Mouse (Mus musculus) activated CD4-positive, CD25-positive, alpha-beta regulatory T cell, adult 4 months (primary cell): ENCODE measurements at regions not wholly inside any gene's neighbourhood (a gene's known extent, or its start where the extent isn't known, plus 50 kb on each side); places are given as distances from the start of the nearest gene placed in this dataset.

ENCODE experiments used
- ATAC-seq: one replicate; pipeline ENCODE4 v1.8.0; 2017

DNA sequence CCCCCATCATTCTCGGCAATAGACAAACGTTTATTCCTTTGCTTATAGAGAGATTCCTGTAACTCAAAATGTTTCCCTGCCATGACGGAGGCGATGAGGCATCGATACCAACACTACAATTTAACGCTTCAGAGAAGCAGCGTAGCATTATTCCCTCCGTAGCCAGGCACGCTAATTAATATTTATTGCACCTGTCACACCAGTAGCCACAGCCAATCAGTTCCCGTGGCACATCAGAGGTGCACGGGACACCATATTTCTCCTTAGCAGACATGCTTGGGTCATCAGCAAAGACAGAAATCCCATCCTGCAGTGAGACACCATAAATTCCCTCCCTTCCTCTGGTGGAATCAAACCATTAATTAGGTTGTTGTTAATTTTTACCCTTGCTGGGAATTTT, 399.8 kb upstream of the Tmpo start:
- no peak for ATAC-seq

- no peak for ATAC-seq
Observed at GRCm38 (mm10) chr10:91575323-91576064, 394.4 kb upstream of the Tmpo start.

DNA sequence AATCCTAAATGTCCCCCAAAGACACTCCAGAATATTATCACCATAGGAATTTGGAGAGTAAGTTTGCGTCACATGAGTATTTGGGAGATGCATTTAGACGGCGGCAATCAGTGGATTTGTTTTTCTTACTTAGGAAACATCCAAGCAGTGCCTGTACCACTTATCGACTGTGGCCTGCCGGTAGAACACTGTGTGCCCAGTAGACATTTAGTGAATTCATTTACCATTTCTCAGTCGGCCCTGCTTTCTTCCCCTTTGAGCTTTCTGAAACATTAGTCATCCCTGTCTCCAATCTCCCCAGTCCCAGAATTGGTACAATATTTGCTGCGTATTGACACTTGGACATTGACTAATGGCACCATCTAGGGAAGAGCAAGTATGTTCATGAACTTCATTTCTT, 391.7 kb upstream of the Tmpo start:
- no peak for ATAC-seq

- no peak for ATAC-seq
Observed at GRCm38 (mm10) chr10:91569046-91569445, 387.9 kb upstream of the Tmpo start.

GRCm38 (mm10) chr10:91566116-91566774, 385.1 kb upstream of the Tmpo start:
- no peak for ATAC-seq

DNA sequence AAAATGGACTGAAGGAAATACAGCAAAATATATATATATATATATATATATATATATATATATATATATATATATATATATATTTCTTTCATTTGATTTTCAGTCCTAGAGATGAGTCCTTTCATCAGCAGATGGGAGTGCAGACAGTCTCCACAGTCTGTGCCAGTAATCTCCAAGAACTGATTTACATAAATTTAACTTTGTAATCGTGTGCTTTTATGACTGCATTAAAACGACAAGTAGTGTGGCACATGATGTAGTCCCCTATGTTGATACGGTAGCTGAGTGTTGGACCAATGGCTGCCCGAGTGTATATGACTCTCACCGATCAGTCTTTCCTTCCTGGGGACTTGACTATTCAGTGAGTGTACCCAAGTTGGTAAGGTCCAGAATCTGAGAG, 378.2 kb upstream of the Tmpo start:
- no peak for ATAC-seq

- ATAC-seq, result no peak
Observed at GRCm38 (mm10) chr10:91548071-91548470, 367.0 kb upstream of the Tmpo start.

DNA sequence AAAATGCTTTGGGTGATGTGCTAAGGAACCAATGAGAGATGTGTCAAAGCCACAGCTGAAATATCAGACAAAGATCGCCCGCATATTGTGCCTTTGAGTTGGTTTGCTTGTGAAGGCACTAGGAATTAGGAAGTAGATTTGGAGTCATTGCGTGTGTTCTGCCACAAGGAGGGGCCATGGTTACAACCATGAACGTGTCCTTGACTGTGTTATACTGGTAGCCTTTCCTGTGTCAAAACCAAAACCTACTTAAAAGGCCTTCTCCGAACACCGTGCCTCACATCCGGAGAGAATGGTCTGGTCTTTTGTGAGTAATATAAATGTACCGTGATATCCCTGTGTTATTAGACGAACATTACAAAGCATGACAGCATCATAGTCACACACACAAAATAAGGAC, 365.0 kb upstream of the Tmpo start:
- ATAC-seq, result no peak

DNA sequence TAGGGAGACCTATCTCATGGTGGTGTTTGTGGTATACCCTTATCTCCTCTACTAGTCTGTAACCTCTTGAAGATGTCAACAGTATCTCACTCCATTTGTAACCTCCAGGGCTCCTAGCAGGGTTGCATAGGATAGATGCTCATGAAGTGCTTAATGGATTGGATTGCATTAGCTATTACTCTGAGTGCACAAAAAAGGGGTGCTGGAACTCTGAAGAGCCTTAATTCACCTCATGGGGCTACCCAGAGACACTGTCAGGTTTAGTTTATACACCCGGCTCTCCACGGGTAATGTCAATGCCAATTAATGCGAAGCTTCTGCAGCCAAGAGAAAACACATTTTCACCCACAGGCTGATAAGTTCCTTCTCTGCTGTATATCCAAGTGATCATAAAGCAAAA, 364.3 kb upstream of the Tmpo start:
- ATAC-seq, result no peak

DNA sequence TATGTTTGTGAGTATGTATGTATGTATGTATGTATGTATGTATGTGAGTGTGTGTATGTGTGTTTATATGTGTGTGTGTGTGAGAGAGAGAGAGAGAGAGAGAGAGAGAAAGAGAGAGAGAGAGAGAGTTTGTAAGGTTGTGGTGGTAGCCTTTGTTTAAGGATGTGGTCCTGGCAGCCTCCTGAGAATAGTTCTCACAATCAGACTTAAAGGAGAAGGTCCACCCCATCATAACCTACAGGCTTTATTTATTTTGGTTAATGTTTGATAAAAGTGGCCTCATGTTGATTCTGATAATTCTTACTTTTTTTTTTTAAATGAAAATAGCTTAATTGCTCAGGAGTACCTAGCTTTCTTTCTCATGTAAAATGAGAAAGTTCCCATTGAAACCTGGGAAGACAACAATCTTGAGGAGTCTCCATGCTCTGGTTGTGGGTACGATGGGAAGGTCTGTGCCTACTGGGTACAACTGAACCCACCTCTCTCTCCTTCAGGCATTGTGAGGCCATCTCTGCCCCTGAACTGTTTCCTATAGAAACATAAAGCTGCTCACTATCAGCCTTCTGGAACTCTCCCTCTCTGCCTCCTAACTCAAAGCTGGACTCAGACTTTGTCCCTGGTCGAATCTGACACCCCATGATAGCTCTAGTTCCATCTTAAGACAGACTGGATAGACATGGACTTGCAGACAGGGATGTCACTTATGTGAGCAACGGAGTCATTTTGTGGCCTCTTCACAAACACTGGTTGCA, 362.2 kb upstream of the Tmpo start:
- ATAC-seq, result no peak

- no peak for ATAC-seq
Observed at GRCm38 (mm10) chr10:91542201-91542604, 361.1 kb upstream of the Tmpo start.

DNA sequence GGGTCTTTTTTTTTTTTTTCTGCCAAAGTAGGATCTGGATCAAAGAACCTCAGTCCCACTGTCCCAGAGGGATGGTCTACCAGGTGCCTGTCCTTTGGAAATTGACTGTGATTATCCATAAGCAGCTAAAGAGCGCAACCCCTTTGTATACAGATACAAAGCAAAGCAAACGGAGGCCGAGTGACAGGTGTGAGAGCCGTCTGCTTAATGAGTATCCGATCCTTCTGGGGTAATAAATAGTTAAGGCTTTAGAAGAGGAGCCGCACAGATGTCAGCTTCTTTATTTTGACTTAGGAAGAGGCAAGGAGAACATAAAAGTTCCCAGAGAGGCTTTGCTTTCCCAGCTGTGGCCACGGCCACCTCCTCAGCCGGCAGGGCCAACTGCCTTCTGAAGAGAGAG, 356.1 kb upstream of the Tmpo start:
- no peak for ATAC-seq

- no peak for ATAC-seq
Observed at GRCm38 (mm10) chr10:91535392-91535791, 354.3 kb upstream of the Tmpo start.

GRCm38 (mm10) chr10:91528305-91528704, 347.2 kb upstream of the Tmpo start:
- no peak for ATAC-seq

DNA sequence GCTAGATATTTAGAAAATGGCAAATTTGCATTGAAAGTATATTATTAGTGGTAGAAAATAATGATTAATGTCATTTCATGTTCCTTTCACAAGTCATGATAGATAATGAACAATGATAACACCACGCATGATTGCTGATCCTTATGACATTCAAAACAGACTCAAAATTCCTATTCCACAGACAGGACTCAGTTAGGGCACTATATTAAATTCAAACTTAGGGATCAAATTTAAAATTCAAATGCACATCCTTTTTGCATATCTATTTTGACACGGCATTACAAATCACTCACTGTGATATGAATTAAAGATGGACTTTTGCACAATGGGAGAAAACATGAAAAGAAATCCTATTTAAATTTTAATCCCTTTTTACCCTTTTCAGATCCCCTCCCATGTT, 340.1 kb upstream of the Tmpo start:
- ATAC-seq, result no peak

DNA sequence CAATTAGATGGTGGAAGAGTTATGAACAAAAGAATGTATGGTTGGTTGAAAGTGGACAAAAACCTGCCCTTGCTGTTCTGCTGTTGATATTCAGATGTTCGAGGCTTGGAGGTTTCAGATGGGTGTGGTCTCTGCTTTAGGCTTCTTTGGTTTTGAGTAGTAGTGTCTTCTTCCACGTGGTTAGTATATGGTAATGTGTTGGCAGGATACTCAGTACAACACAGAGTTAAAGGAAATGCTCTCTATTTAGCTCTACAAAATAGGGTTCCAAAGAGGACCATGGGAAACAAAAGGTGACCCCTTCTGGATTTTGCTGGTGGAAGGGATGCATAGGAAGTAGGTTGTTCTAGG, 333.9 kb upstream of the Tmpo start:
- ATAC-seq, result no peak

- ATAC-seq, result no peak
Observed at GRCm38 (mm10) chr10:91514163-91515020, 333.3 kb upstream of the Tmpo start.

- ATAC-seq, result no peak
Observed at GRCm38 (mm10) chr10:91507038-91507437, 325.9 kb upstream of the Tmpo start.

- no peak for ATAC-seq
Observed at GRCm38 (mm10) chr10:91504891-91505290, 323.8 kb upstream of the Tmpo start.

DNA sequence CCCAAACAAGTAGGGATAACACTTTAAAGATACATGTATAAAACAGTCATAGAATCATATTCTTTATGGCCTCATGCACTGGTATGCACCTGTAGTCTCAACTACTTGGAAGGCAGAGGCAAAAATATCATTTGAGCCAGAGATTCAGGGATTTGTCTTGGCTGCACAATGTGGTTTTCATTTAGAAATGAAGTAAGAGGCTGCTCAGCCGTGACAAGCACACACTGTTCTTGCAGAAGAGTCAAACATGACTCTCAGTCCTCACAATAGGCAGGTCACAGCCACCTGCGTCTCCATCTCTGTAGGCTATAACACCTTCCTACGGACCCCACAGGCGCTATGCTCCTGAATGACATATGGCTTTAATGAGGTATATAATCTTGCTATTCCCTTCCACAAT, 317.4 kb upstream of the Tmpo start:
- no peak for ATAC-seq

DNA sequence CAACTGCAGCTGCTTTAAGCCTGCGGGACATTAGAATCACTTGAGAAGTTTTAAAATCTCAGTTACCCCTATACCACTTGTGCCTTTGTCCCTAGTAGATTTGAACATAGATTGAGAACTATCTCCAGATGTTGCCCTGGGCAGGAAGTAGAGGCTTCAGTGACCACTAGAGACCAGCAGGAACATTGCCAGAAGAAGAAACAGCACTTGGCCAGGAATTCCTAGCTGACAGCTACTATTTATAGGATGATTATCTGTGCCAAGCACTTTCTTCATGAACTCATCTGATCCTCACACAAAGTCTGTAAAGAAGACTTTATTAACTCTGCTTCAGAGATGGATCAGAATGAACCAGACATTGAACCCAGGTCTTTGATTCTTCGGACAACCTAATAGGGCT, 283.6 kb upstream of the Tmpo start:
- no peak for ATAC-seq

DNA sequence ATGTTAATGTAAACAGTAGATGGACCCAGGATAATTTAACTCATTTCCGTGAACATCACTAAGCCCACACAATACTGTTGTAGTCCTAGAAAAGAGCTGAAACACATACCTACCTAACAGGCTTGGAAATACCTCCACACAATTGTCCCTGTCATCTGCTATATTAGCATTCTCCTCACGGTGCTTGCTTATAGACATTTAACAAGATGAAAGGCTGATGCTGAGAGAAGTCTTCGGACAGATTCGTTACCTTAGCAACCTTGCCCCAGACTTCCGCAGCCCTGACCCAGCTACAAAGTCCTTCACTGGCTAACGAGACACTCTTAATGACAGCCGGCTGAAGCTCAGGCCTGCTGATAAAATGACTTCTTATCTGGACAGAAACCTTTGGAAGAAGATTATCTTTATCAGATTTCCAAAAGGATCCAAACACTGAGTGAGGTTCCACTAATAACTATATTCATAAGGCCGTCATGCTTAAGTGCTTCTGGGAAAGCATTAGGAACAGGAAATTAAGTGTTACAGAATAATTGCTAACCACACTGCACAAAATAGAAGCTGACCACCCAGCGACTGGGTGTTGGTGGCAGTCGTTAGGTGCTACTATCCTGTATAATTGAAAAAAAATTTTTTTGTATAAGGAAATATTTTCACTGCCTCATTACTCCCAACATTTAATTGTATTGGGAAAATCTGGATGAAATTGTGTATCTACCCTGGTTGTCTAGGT, 267.0 kb upstream of the Tmpo start:
- no peak for ATAC-seq
